Mouse (Mus musculus) kidney, adult 2 months (tissue): ENCODE measurements around the gene Pate2.
A peak's percentile ranks its signal among the peaks of the same experiment; 100 is the strongest.

Experiments
- CTCF ChIP-seq: fragments of 200-500 bp; conservative IDR thresholded peaks from 2 replicates; pipeline ENCODE4 v1.5.1; 2011; ENCODE audit warnings: low read depth, mild to moderate bottlenecking, control low read depth, low read length, moderate library complexity, mixed read lengths; ENCODE audit not compliant: insufficient read depth, insufficient read length
- POLR2A ChIP-seq: fragments of 200-500 bp; IDR thresholded peaks from one replicate; pipeline ENCODE4 v1.6.1; 2011; ENCODE audit warnings: low read depth, low read length, control low read depth

- TF ChIP-seq CTCF: peak; percentile 76
- no peak for TF ChIP-seq POLR2A
These were observed 28.6 kb upstream of the Pate2 start for GRCm38 (mm10) chr9:35541488-35541887.
